Mouse (Mus musculus) MEL (cell line): ENCODE results near the gene Osbpl5. TPM values are rescaled to one million over a fixed set of nuclear protein-coding genes. Genes with fewer than 3 reads are reported as not detected.
"Not testable (repeated sequence)": the region's sequence is repeated elsewhere in the genome, so short reads cannot be mapped to it uniquely, and the experiment has no call there.

Experiments
- DNase-seq: peaks from one replicate; pipeline ENCODE4 v3.0.0; 2011; ENCODE audit warnings: low read depth, low spot score
- H3K27ac ChIP-seq: 2 replicates; pipeline ENCODE4 v1.5.1; 2012; ENCODE audit warnings: low read depth, mild to moderate bottlenecking, control low read depth, low read length, moderate library complexity; ENCODE audit not compliant: control insufficient read depth
- H3K27me3 ChIP-seq, 2 experiments: fragments of 150-350 bp in 1 of 2; sonication (generic) in 1 of 2; 2 replicates each; pipeline ENCODE4 v1.6.1; 2012; ENCODE audit warnings: low read length in 2 of 2, mild to moderate bottlenecking in 2 of 2, improper control_type of control experiment in 1 of 2, moderate library complexity in 1 of 2; ENCODE audit not compliant: insufficient read depth in 2 of 2, control insufficient read depth in 1 of 2
- H3K36me3 ChIP-seq, 2 experiments: 2 replicates each; pipeline ENCODE4 v1.6.1; 2012 to 2014; ENCODE audit warnings: low read length in 2 of 2, improper control_type of control experiment in 1 of 2, inconsistent platforms in 1 of 2, mild to moderate bottlenecking in 1 of 2; ENCODE audit not compliant: insufficient read depth in 2 of 2, control insufficient read depth in 1 of 2
- H3K4me1 ChIP-seq, 2 experiments: fragments of 150-350 bp in 1 of 2; sonication (generic) in 1 of 2; 2 replicates each; pipeline ENCODE4 v1.6.1; 2012; ENCODE audit warnings: low read length in 2 of 2, improper control_type of control experiment in 1 of 2, mild to moderate bottlenecking in 1 of 2; ENCODE audit not compliant: insufficient read depth in 2 of 2, control insufficient read depth in 1 of 2
- H3K4me3 ChIP-seq, 2 experiments: fragments of 150-350 bp in 1 of 2; sonication (generic) in 1 of 2; 2 replicates each; pipeline ENCODE4 v1.5.1; 2012; ENCODE audit warnings: low read depth in 2 of 2, low read length in 2 of 2, mild to moderate bottlenecking in 2 of 2, moderate library complexity in 2 of 2, control low read depth in 1 of 2, improper control_type of control experiment in 1 of 2; ENCODE audit not compliant: control insufficient read depth in 1 of 2, insufficient read depth in 1 of 2
- H3K79me2 ChIP-seq: 2 replicates; pipeline ENCODE4 v1.6.1; 2012; ENCODE audit warnings: mild to moderate bottlenecking, low read length, moderate library complexity; ENCODE audit not compliant: control insufficient read depth, poor library complexity, insufficient read depth
- H3K9ac ChIP-seq: 2 replicates; pipeline ENCODE4 v1.6.1; 2012; ENCODE audit warnings: low read depth, mild to moderate bottlenecking, control low read depth, low read length, moderate library complexity; ENCODE audit not compliant: control insufficient read depth, poor library complexity, severe bottlenecking
- H3K9me3 ChIP-seq: fragments of 150-350 bp; sonication (generic); replicated peaks from 2 replicates; pipeline ENCODE4 v1.6.1; 2012; ENCODE audit warnings: mild to moderate bottlenecking, low read length, improper control_type of control experiment, moderate library complexity; ENCODE audit not compliant: insufficient read depth
- BHLHE40 ChIP-seq: IDR thresholded peaks from 2 replicates; pipeline ENCODE4 v1.6.1; 2012; ENCODE audit warnings: low read depth, mild to moderate bottlenecking, inconsistent platforms, low read length, improper control_type of control experiment, borderline replicate concordance
- EP300 ChIP-seq, 2 experiments: IDR thresholded peaks; 2 replicates each; pipeline ENCODE4 v1.6.1; 2011; ENCODE audit warnings: improper control_type of control experiment in 2 of 2, low read length in 2 of 2, low read depth in 1 of 2, mild to moderate bottlenecking in 1 of 2
- HCFC1 ChIP-seq: IDR thresholded peaks from 2 replicates; pipeline ENCODE4 v1.6.1; 2012; ENCODE audit warnings: low read depth, mild to moderate bottlenecking, inconsistent platforms, low read length, improper control_type of control experiment, moderate library complexity
- MAFK ChIP-seq: IDR thresholded peaks from 2 replicates; pipeline ENCODE4 v1.6.1; 2011; ENCODE audit warnings: low read depth, mild to moderate bottlenecking, low read length, improper control_type of control experiment, borderline replicate concordance
- MEF2A ChIP-seq: IDR thresholded peaks from 2 replicates; pipeline ENCODE4 v1.6.1; 2014; ENCODE audit warnings: low read depth, mild to moderate bottlenecking, inconsistent platforms, low read length, improper control_type of control experiment; ENCODE audit not compliant: poor library complexity, insufficient replicate concordance, severe bottlenecking; ENCODE audit errors: extremely low read depth
- RCOR1 ChIP-seq: IDR thresholded peaks from 2 replicates; pipeline ENCODE4 v1.6.1; 2012; ENCODE audit warnings: low read depth, mild to moderate bottlenecking, inconsistent platforms, low read length, improper control_type of control experiment
- SIN3A ChIP-seq: IDR thresholded peaks from 2 replicates; pipeline ENCODE4 v1.6.1; 2012; ENCODE audit warnings: low read length, improper control_type of control experiment, inconsistent platforms
- TBP ChIP-seq: IDR thresholded peaks from 2 replicates; pipeline ENCODE4 v1.8.0; 2011; ENCODE audit warnings: low read depth, low read length, improper control_type of control experiment
- TCF12 ChIP-seq: IDR thresholded peaks from 2 replicates; pipeline ENCODE4 v1.6.1; 2014; ENCODE audit warnings: low read depth, mild to moderate bottlenecking, inconsistent platforms, low read length, improper control_type of control experiment, moderate library complexity
- UBTF ChIP-seq: IDR thresholded peaks from 2 replicates; pipeline ENCODE4 v1.6.1; 2012; ENCODE audit warnings: low read depth, mild to moderate bottlenecking, inconsistent platforms, low read length, improper control_type of control experiment, moderate library complexity, borderline replicate concordance; ENCODE audit not compliant: insufficient read depth
- USF1 ChIP-seq: IDR thresholded peaks from 2 replicates; pipeline ENCODE4 v1.6.1; 2014; ENCODE audit warnings: low read depth, mild to moderate bottlenecking, inconsistent platforms, low read length, improper control_type of control experiment, moderate library complexity
- ZKSCAN1 ChIP-seq: IDR thresholded peaks from 2 replicates; pipeline ENCODE4 v1.6.1; 2012; ENCODE audit warnings: low read depth, mild to moderate bottlenecking, inconsistent platforms, low read length, improper control_type of control experiment, moderate library complexity
- ZMIZ1 ChIP-seq: IDR thresholded peaks from 2 replicates; pipeline ENCODE4 v1.6.1; 2012; ENCODE audit warnings: low read depth, mild to moderate bottlenecking, inconsistent platforms, low read length, improper control_type of control experiment, moderate library complexity
- ZNF384 ChIP-seq: IDR thresholded peaks from 2 replicates; pipeline ENCODE4 v1.6.1; 2012; ENCODE audit warnings: low read depth, mild to moderate bottlenecking, inconsistent platforms, low read length, improper control_type of control experiment
- polyA plus RNA-seq, 2 experiments: library from polyadenylated mRNA; stranded (reverse) in 1 of 2; unstranded in 1 of 2; fragments of >175 nt in 1 of 2; fragments of >200 nt in 1 of 2; gene quantifications; 2 replicates each; pipeline versions ENCODE4 v1.2.1 to v1.2.4; 2012; ENCODE audit warnings: low replicate concordance in 2 of 2, low read depth in 1 of 2; ENCODE audit not compliant: insufficient read length in 2 of 2, insufficient read depth in 1 of 2, missing spikeins in 1 of 2
- total RNA-seq: library from RNA; depleted of rRNA; stranded (reverse); fragments of 300-350 nt; gene quantifications from 2 replicates; pipeline ENCODE4 v1.2.3, GENCODE M21; 2012

The Osbpl5 gene
- total and polyA plus RNA-seq, 3 experiments, result 0.27 to 0.50 TPM; not detected in 1

GRCm38 (mm10) chr7:143685359-143686067 is 71.3 kb downstream of the Osbpl5 start, which contains the start of gene Tnfrsf23 (continued):
- TF ChIP-seq MEF2A (no peak), EP300 (IDR thresholded peaks at IDR 0.05; ENCODE audit: low read depth in 1 of 2, low read length in 2 of 2) (no peak), ZMIZ1 (no peak), ZNF384 (no peak), RCOR1 (peak; percentile 88), HCFC1 (no peak), TBP (peak; percentile 54; the same call in 1 of the 2 replicates), BHLHE40 (no peak)

- H3K79me2 ChIP-seq, H3K4me3 ChIP-seq, H3K9ac ChIP-seq, H3K4me1 ChIP-seq, H3K27ac ChIP-seq, H3K27me3 ChIP-seq, H3K36me3 ChIP-seq, DNase-seq, H3K9me3 ChIP-seq: not testable (repeated sequence)
Measured at GRCm38 (mm10) chr7:143684569-143684968, 72.2 kb downstream of the Osbpl5 start.

GRCm38 (mm10) chr7:143681566-143681965 is 75.2 kb downstream of the Osbpl5 start:
- TF ChIP-seq TCF12 (no peak), USF1 (no peak), SIN3A (no peak), UBTF (no peak), BHLHE40 (no peak), MAFK (no peak), ZKSCAN1 (no peak)
- TF ChIP-seq, all 39 proteins: peak for 0
- H3K36me3 ChIP-seq, result no peaks in the 10 kb centered on the region; a peak in 1 of 4 replicates
- no peaks in the 10 kb centered on the region for H3K79me2 ChIP-seq
- H3K9ac ChIP-seq, result no peak overlapping the region
- no peak overlapping the region for H3K27ac ChIP-seq
- DNase-seq, result no peak
- H3K4me3 ChIP-seq, result no peak overlapping the region
- H3K27me3 ChIP-seq, result no peaks in the 10 kb centered on the region
- peaks cover 0 to 4% of the 10 kb centered on the region in 2 experiments; a peak in 1 of 4 replicates for H3K4me1 ChIP-seq
- H3K9me3 ChIP-seq, result no peaks in the 10 kb centered on the region

GRCm38 (mm10) chr7:143680836-143681235 is 75.9 kb downstream of the Osbpl5 start:
- not testable (repeated sequence) for DNase-seq, H3K27ac ChIP-seq, H3K9me3 ChIP-seq, H3K4me1 ChIP-seq, H3K4me3 ChIP-seq, H3K79me2 ChIP-seq, H3K9ac ChIP-seq, H3K27me3 ChIP-seq, H3K36me3 ChIP-seq

GRCm38 (mm10) chr7:143679650-143680049 is 77.1 kb downstream of the Osbpl5 start:
- not testable (repeated sequence) for H3K4me1 ChIP-seq, H3K79me2 ChIP-seq, H3K9me3 ChIP-seq, H3K4me3 ChIP-seq, H3K27ac ChIP-seq, DNase-seq, H3K36me3 ChIP-seq, H3K27me3 ChIP-seq, H3K9ac ChIP-seq
